Mouse (Mus musculus) right cerebral cortex, postnatal 36 days (tissue): ENCODE measurements around the gene Lemd2.

Experiments
- DNase-seq, 2 experiments: peaks; one replicate each; pipeline ENCODE4 v3.0.0; 2022; ENCODE audit warnings: low spot score in 2 of 2, mixed read lengths in 1 of 2

The Lemd2 gene

GRCm38 (mm10) chr17:27159169-27159568 is 45.1 kb downstream of the Lemd2 start:
- DNase-seq: no peak

- no peak for DNase-seq
Observed at GRCm38 (mm10) chr17:27158439-27158838, 45.8 kb downstream of the Lemd2 start.

GRCm38 (mm10) chr17:27155752-27156151 is 48.5 kb downstream of the Lemd2 start:
- no peak for DNase-seq

GRCm38 (mm10) chr17:27154881-27155280 is 49.4 kb downstream of the Lemd2 start:
- no peak for DNase-seq

- no peak for DNase-seq
Observed at GRCm38 (mm10) chr17:27154256-27154655, 50.0 kb downstream of the Lemd2 start.

- no peak for DNase-seq
Observed at GRCm38 (mm10) chr17:27153773-27154193, 50.5 kb downstream of the Lemd2 start.

- no peak for DNase-seq
Observed at GRCm38 (mm10) chr17:27152976-27153723, 51.1 kb downstream of the Lemd2 start.

GRCm38 (mm10) chr17:27151411-27151810 is 52.9 kb downstream of the Lemd2 start:
- DNase-seq: no peak

GRCm38 (mm10) chr17:27150871-27151270 is 53.4 kb downstream of the Lemd2 start:
- DNase-seq: no peak

- no peak for DNase-seq
Observed at GRCm38 (mm10) chr17:27146323-27146923, 57.8 kb downstream of the Lemd2 start.

GRCm38 (mm10) chr17:27144152-27144551 is 60.1 kb downstream of the Lemd2 start:
- no peak for DNase-seq

GRCm38 (mm10) chr17:27141971-27142450 is 62.3 kb downstream of the Lemd2 start:
- DNase-seq: no peak

GRCm38 (mm10) chr17:27140262-27140661 is 64.0 kb downstream of the Lemd2 start:
- no peak for DNase-seq
